Mouse (Mus musculus) stomach, postnatal 0 days (tissue): ENCODE results near the gene Setd2. TPM values are rescaled to one million over a fixed set of nuclear protein-coding genes. Genes with fewer than 3 reads are reported as not detected.

Experiments
- ATAC-seq: fragments of 200-750 bp; cut with Nextera tagmentation; 2 replicates; pipeline ENCODE4 v1.8.0; 2017; ENCODE audit not compliant: low FRiP score, low TSS enrichment
- DNase-seq: peaks from one replicate; pipeline ENCODE4 v3.0.0-alpha.2; 2016; ENCODE audit warnings: low spot score
- H3K27ac ChIP-seq: fragments of 300-500 bp; sonication (generic); replicated peaks from 2 replicates; pipeline ENCODE4 v1.5.1; 2014; ENCODE audit warnings: mild to moderate bottlenecking, control low read depth
- H3K27me3 ChIP-seq: fragments of 300-500 bp; sonication (generic); 2 replicates; pipeline ENCODE4 v1.6.1; 2014; ENCODE audit warnings: low read length; ENCODE audit not compliant: control insufficient read depth, insufficient read depth
- H3K36me3 ChIP-seq: fragments of 300-500 bp; sonication (generic); 2 replicates; pipeline ENCODE4 v1.6.1; 2014; ENCODE audit warnings: low read length, mixed read lengths; ENCODE audit not compliant: control insufficient read depth, insufficient read depth
- H3K4me1 ChIP-seq: fragments of 300-500 bp; sonication (generic); replicated peaks from 2 replicates; pipeline ENCODE4 v1.6.1; 2014; ENCODE audit warnings: antibody characterized with exemption; ENCODE audit not compliant: control insufficient read depth, insufficient read depth
- H3K4me2 ChIP-seq: fragments of 300-500 bp; sonication (generic); replicated peaks from 2 replicates; pipeline ENCODE4 v1.6.1; 2014; ENCODE audit warnings: low read depth, mild to moderate bottlenecking, control low read depth, moderate library complexity
- H3K4me3 ChIP-seq: fragments of 300-500 bp; sonication (generic); 2 replicates; pipeline ENCODE4 v1.5.1; 2014; ENCODE audit warnings: low read depth, low read length, control low read depth
- H3K9ac ChIP-seq: fragments of 300-500 bp; sonication (generic); 2 replicates; pipeline ENCODE4 v1.6.1; 2014; ENCODE audit warnings: mild to moderate bottlenecking, low read length, control low read depth, mixed read lengths
- H3K9me3 ChIP-seq: fragments of 300-500 bp; sonication (generic); 2 replicates; pipeline ENCODE4 v1.6.1; 2016; ENCODE audit warnings: low read length; ENCODE audit not compliant: control insufficient read depth
- CTCF ChIP-seq: IDR thresholded peaks from 2 replicates; pipeline ENCODE4 v1.5.1; 2016; ENCODE audit warnings: antibody characterized with exemption, low read depth, mild to moderate bottlenecking, moderate library complexity
- EP300 ChIP-seq: optimal IDR thresholded peaks from 2 replicates; pipeline ENCODE3; 2016; ENCODE audit warnings: antibody characterized with exemption
- WGBS: fragments of 180-500 bp; shearing (Covaris S2); extraction: QIAGEN DNeasy Blood & Tissue Kit; methylation state at CpG from one replicate; pipeline ENCODE4 v1.1.7; 2014; 5-methylcytosine and 5-hydroxymethylcytosine counted together
- microRNA-seq: library from miRNA; unstranded; fragments of <30 nt; microRNA quantifications from one replicate; pipeline ENCODE4, GENCODE M21; 2016
- polyA plus RNA-seq: library from polyadenylated mRNA; unstranded; fragments of >200 nt; fragmentation: Nextera tagmentation; extraction: Ambion mirVana; gene quantifications from 2 replicates; pipeline ENCODE4 v1.2.1, GENCODE M21; 2015

The Setd2 gene
- polyA plus RNA-seq, 1 experiment from 2014 or later, result 13.1 TPM

- H3K36me3 ChIP-seq, result no peaks in the 10 kb centered on the region
- no peak for ATAC-seq
- TF ChIP-seq CTCF (no peak), EP300 (no peak)
- no peak overlapping the region for H3K4me3 ChIP-seq
- 50% methylated on average over 4 of the region's 4 CpGs for WGBS
- no peaks in the 10 kb centered on the region for H3K9me3 ChIP-seq
- no peak overlapping the region for H3K9ac ChIP-seq
- H3K4me2 ChIP-seq, result no peak overlapping the region
- no peak for DNase-seq
- 0 out of 2 replicates have a peak overlapping the region, but pooled peaks have one; percentile 25 for H3K27ac ChIP-seq
- H3K27me3 ChIP-seq, result no peaks in the 10 kb centered on the region
- H3K4me1 ChIP-seq, result no peaks in the 10 kb centered on the region; the same call in 1 of the 2 replicates
Observed at GRCm38 (mm10) chr9:110667219-110667836, 134.9 kb downstream of the Setd2 start.

Small RNA genes within 50 kb of the gene (microRNA-seq; reads per million reads assigned to microRNA genes)
- not detected for gene Mir8107

Other genes starting within 250 kb of the Setd2 start
- gene Elp6, start 227.4 kb upstream of the Setd2 start, polyA plus RNA-seq, result 10.1 and 11.6 TPM in 2 replicates
- gene Scap, start 199.3 kb upstream of the Setd2 start, polyA plus RNA-seq, result 31.6 and 32.9 TPM in 2 replicates
- 6.3 and 7.8 TPM in 2 replicates for gene Ptpn23, start 124.4 kb upstream of the Setd2 start, polyA plus RNA-seq
- 2.4 and 2.5 TPM in 2 replicates for gene Ngp, start 112.8 kb upstream of the Setd2 start, polyA plus RNA-seq
- 5.7 and 5.8 TPM in 2 replicates for gene Klhl18, start 55.9 kb upstream of the Setd2 start, polyA plus RNA-seq
- 1.3 and 1.4 TPM in 2 replicates for gene Kif9, start 55.6 kb upstream of the Setd2 start, polyA plus RNA-seq
- gene Nradd, start 91.9 kb downstream of the Setd2 start, polyA plus RNA-seq, result 14.5 and 15.9 TPM in 2 replicates
- 5.7 and 6.2 TPM in 2 replicates for gene Nbeal2, start 121.6 kb downstream of the Setd2 start, polyA plus RNA-seq
- 139 and 144 TPM in 2 replicates for gene Ccdc12, start 123.9 kb downstream of the Setd2 start, polyA plus RNA-seq
- gene Myl3, start 209.3 kb downstream of the Setd2 start, polyA plus RNA-seq, result 0.11 and 0.27 TPM in 2 replicates
- 10.5 and 10.6 TPM in 2 replicates for gene Pth1r, start 214.5 kb downstream of the Setd2 start, polyA plus RNA-seq